8 mouse cellular contexts compared by ENCODE assay signal in genomic region chr6:119449060-119449499, GRCm38 (mm10). TPM values are rescaled to one million over a fixed set of nuclear protein-coding genes. Genes with fewer than 3 reads are reported as not detected.
A peak's percentile ranks its signal among the peaks of the same experiment; 100 is the strongest.
DNase-seq lines count a peak whose midpoint lies in the region; ATAC-seq and TF ChIP-seq lines count a peak whose summit lies in the region.

No protein-coding gene starts in this region.

- H3K27me3 ChIP-seq in embryonic facial prominence, embryonic 12.5 days: 0 out of 2 replicates have a peak, but pooled peaks cover 3% of the 10 kb centered on the region
- H3K27me3 ChIP-seq in limb, embryonic 11.5 days (ENCODE audit: control insufficient read depth, insufficient read depth, low read length): no peaks in the 10 kb centered on the region
- H3K27me3 ChIP-seq in midbrain, embryonic 12.5 days: peaks cover 22% of the 10 kb centered on the region
- H3K27me3 ChIP-seq in thymus, adult 2 months (ENCODE audit: control insufficient read depth, insufficient read depth, low read length): no peaks in the 10 kb centered on the region; the same call in 1 of the 2 replicates

- no peaks in the 10 kb centered on the region for H3K9me3 ChIP-seq in embryonic facial prominence, embryonic 12.5 days
- H3K9me3 ChIP-seq in limb, embryonic 11.5 days (ENCODE audit: control insufficient read depth, low read length): no peaks in the 10 kb centered on the region
- H3K9me3 ChIP-seq in midbrain, embryonic 12.5 days: no peaks in the 10 kb centered on the region

- H3K27ac ChIP-seq in embryonic facial prominence, embryonic 12.5 days: no peak overlapping the region
- H3K27ac ChIP-seq in limb, embryonic 11.5 days (replicated peaks; ENCODE audit: low read depth, low read length): no peak overlapping the region
- H3K27ac ChIP-seq in midbrain, embryonic 12.5 days (replicated peaks): no peak overlapping the region
- H3K27ac ChIP-seq in thymus, adult 2 months (ENCODE audit: control insufficient read depth, insufficient read depth, low read length): no peak overlapping the region

- H3K36me3 ChIP-seq in embryonic facial prominence, embryonic 12.5 days: no peaks in the 10 kb centered on the region
- H3K36me3 ChIP-seq in limb, embryonic 11.5 days (ENCODE audit: control insufficient read depth, insufficient read depth, low read length): no peaks in the 10 kb centered on the region
- no peaks in the 10 kb centered on the region for H3K36me3 ChIP-seq in midbrain, embryonic 12.5 days
- no peaks in the 10 kb centered on the region for H3K36me3 ChIP-seq in thymus, adult 2 months (ENCODE audit: control insufficient read depth, insufficient read depth, low read length)

- peak overlapping the region; percentile 49 for H3K9ac ChIP-seq in embryonic facial prominence, embryonic 12.5 days
- peak overlapping the region; percentile 43 for H3K9ac ChIP-seq in limb, embryonic 11.5 days (ENCODE audit: low read length)
- peak overlapping the region; percentile 49 for H3K9ac ChIP-seq in midbrain, embryonic 12.5 days (replicated peaks)

- 2% methylated on average over 23 of the region's 23 CpGs for WGBS in embryonic facial prominence, embryonic 12.5 days
- WGBS in limb, embryonic 11.5 days: 2% methylated on average over 20 of the region's 23 CpGs
- 3% methylated on average over 18 of the region's 23 CpGs for WGBS in midbrain, embryonic 12.5 days
- WGBS in thymus, adult 2 months: 6% methylated on average over 23 of the region's 23 CpGs

- peak overlapping the region; percentile 63 for H3K4me2 ChIP-seq in embryonic facial prominence, embryonic 12.5 days (replicated peaks)
- H3K4me2 ChIP-seq in limb, embryonic 11.5 days (ENCODE audit: low read depth, severe bottlenecking): peak overlapping the region; percentile 53
- peak overlapping the region; percentile 57 for H3K4me2 ChIP-seq in midbrain, embryonic 12.5 days (replicated peaks)

- peak; percentile 54 for DNase-seq in CD4-positive helper T cell, adult 2 months (ENCODE audit: low read depth, low spot score)
- DNase-seq in MN1 (ENCODE audit: low spot score): peak; percentile 84
- peak; percentile 52 to 70 for DNase-seq in heart, postnatal 36 days
- peak; percentile 77 for DNase-seq in limb, embryonic 11.5 days (ENCODE audit: low spot score)
- DNase-seq in thymus, adult 2 months: peak; percentile 50
- no peak for DNase-seq in right cerebral cortex, postnatal 25 days

- peak; percentile 69; the same call in 1 of the 2 replicates for TF ChIP-seq CTCF in thymus, adult 2 months (IDR thresholded peaks at IDR 0.05; ENCODE audit: borderline replicate concordance, control insufficient read depth, extremely low read depth, insufficient read depth, low read length, poor library complexity)

- no peak for TF ChIP-seq POLR2A in thymus, adult 2 months (IDR thresholded peaks at IDR 0.05; ENCODE audit: control insufficient read depth, extremely low read depth, insufficient read depth, low read length, poor library complexity)

- peaks cover 20% of the 10 kb centered on the region; the same call in 1 of the 2 replicates for H3K4me1 ChIP-seq in embryonic facial prominence, embryonic 12.5 days
- H3K4me1 ChIP-seq in limb, embryonic 11.5 days (ENCODE audit: control insufficient read depth, insufficient read depth, low read length): peaks cover 19% of the 10 kb centered on the region
- H3K4me1 ChIP-seq in midbrain, embryonic 12.5 days: peaks cover 44% of the 10 kb centered on the region
- H3K4me1 ChIP-seq in thymus, adult 2 months (replicated peaks; ENCODE audit: control insufficient read depth, insufficient read depth, low read length): peaks cover 18% of the 10 kb centered on the region

- peak overlapping the region; percentile 31 for H3K4me3 ChIP-seq in embryonic facial prominence, embryonic 12.5 days
- H3K4me3 ChIP-seq in limb, embryonic 11.5 days (ENCODE audit: low read depth, low read length): peak overlapping the region; percentile 21
- peak overlapping the region; percentile 35 for H3K4me3 ChIP-seq in midbrain, embryonic 12.5 days
- H3K4me3 ChIP-seq in thymus, adult 2 months (ENCODE audit: control insufficient read depth, insufficient read depth, low read length): peak overlapping the region; percentile 56

- peak; percentile 49; the same call in 1 of the 2 replicates for ATAC-seq in embryonic facial prominence, embryonic 12.5 days (ENCODE audit: insufficient number of reproducible peaks, insufficient read depth, low FRiP score, low TSS enrichment)
- no peak for ATAC-seq in limb, embryonic 11.5 days (ENCODE audit: insufficient number of reproducible peaks, low FRiP score, low TSS enrichment, low read depth)
- ATAC-seq in midbrain, embryonic 12.5 days (ENCODE audit: low FRiP score, low read depth): peak; percentile 39; the same call in 1 of the 2 replicates

- intact Hi-C loops in heart, postnatal 36 days (cut with DNase I): no loop called here

RNA-seq across cellular contexts. Expression of gene Fbxl14, which starts 30.4 kb away (rescaled TPM):
- polyA plus RNA-seq in embryonic facial prominence, embryonic 12.5 days (2016; fragmentation: Nextera tagmentation; extraction: Ambion mirVana): 4.1 and 4.4 TPM in 2 replicates
- total RNA-seq in heart, postnatal 36 days (2021): 10 to 100 TPM; 14.1 to 16.5 TPM
- polyA plus RNA-seq in limb, embryonic 11.5 days (2014; fragmentation: Nextera tagmentation; extraction: Ambion mirVana): 5.7 and 6.7 TPM in 2 replicates
- 4.0 and 4.1 TPM in 2 replicates for polyA plus RNA-seq in midbrain, embryonic 12.5 days (2016; fragmentation: Nextera tagmentation; extraction: Ambion mirVana)
- 355 and 394 TPM in 2 replicates for polyA plus RNA-seq in thymus, adult 2 months (2012; rRNA removed)

RNA-seq across cellular contexts. Expression of gene Adipor2, which starts 31.6 kb away (rescaled TPM):
- 28.4 and 30.2 TPM in 2 replicates for polyA plus RNA-seq in embryonic facial prominence, embryonic 12.5 days (2016; fragmentation: Nextera tagmentation; extraction: Ambion mirVana)
- 10 to 100 TPM; 61.9 to 65.0 TPM for total RNA-seq in heart, postnatal 36 days (2021)
- 14.2 and 18.7 TPM in 2 replicates for polyA plus RNA-seq in limb, embryonic 11.5 days (2014; fragmentation: Nextera tagmentation; extraction: Ambion mirVana)
- 36.6 and 37.6 TPM in 2 replicates for polyA plus RNA-seq in midbrain, embryonic 12.5 days (2016; fragmentation: Nextera tagmentation; extraction: Ambion mirVana)
- polyA plus RNA-seq in thymus, adult 2 months (2012; rRNA removed): 63.8 and 70.7 TPM in 2 replicates

Comparison
In these comparisons a context has a peak if more than half of its experiments do, and no peak if none do; other contexts are left out.
1. RNA of gene Fbxl14, which starts 30.4 kb away (polyA plus RNA-seq): 355 to 394 TPM in thymus, adult 2 months; 5.7 to 6.7 TPM in limb, embryonic 11.5 days, 4.0 to 4.1 TPM in midbrain, embryonic 12.5 days and 4.1 to 4.4 TPM in embryonic facial prominence, embryonic 12.5 days; every median in the first group is over 10 times any median in the second.
2. Peak in every context shown above with its lines, with median percentiles within 50 percentile points of each other: H3K4me2 ChIP-seq, H3K4me3 ChIP-seq and H3K9ac ChIP-seq.